Mouse (Mus musculus) adrenal gland, postnatal 10 days (tissue): ENCODE measurements around the gene Nt5m. TPM values are rescaled to one million over a fixed set of nuclear protein-coding genes. Genes with fewer than 3 reads are reported as not detected.

Source experiments
- DNase-seq: peaks from one replicate; pipeline ENCODE4 v3.0.0; 2021; ENCODE audit warnings: mixed read lengths
- total RNA-seq, 2 experiments: library from RNA; stranded (reverse); gene quantifications; 2 replicates each; pipeline ENCODE4 v1.2.3; 2021

Gene Nt5m
- total RNA-seq, 2 experiments from 2014 or later: 31.4 to 34.2 TPM

GRCm38 (mm10) chr11:59906521-59907123, 67.4 kb downstream of the Nt5m start:
- DNase-seq: no peak

- no peak for DNase-seq
Measured at GRCm38 (mm10) chr11:59908446-59908845, 69.2 kb downstream of the Nt5m start.

- DNase-seq: no peak
Measured at GRCm38 (mm10) chr11:59910586-59910985, 71.3 kb downstream of the Nt5m start.

- no peak for DNase-seq
Measured at GRCm38 (mm10) chr11:59911523-59911922, 72.3 kb downstream of the Nt5m start.

- DNase-seq: no peak
Measured at GRCm38 (mm10) chr11:59913702-59914101, 74.5 kb downstream of the Nt5m start.

- no peak for DNase-seq
Measured at GRCm38 (mm10) chr11:59918014-59918413, 78.8 kb downstream of the Nt5m start.

GRCm38 (mm10) chr11:59919401-59919800, 80.2 kb downstream of the Nt5m start:
- no peak for DNase-seq

GRCm38 (mm10) chr11:59920331-59920730, 81.1 kb downstream of the Nt5m start:
- DNase-seq: no peak

GRCm38 (mm10) chr11:59921265-59921664, 82.0 kb downstream of the Nt5m start:
- DNase-seq: no peak

GRCm38 (mm10) chr11:59930031-59930430, 90.8 kb downstream of the Nt5m start:
- no peak for DNase-seq

Other genes starting within 250 kb of the Nt5m start
- not detected for gene Olfr223, start 246.2 kb upstream of the Nt5m start, total RNA-seq
- gene Mprip, start 178.1 kb upstream of the Nt5m start, total RNA-seq: 100 to 1,000 TPM; 216 to 263 TPM
- 10 to 100 TPM in 1 of 2 experiments, 1 to 10 TPM in 1; 6.5 to 10.4 TPM for gene Pld6, start 51.8 kb upstream of the Nt5m start, total RNA-seq
- gene Flcn, start 29.4 kb upstream of the Nt5m start, total RNA-seq: 10 to 100 TPM; 33.3 to 51.3 TPM
- gene Cops3, start 391 bp downstream of the Nt5m start, total RNA-seq: 100 to 1,000 TPM in 1 of 2 experiments, 10 to 100 TPM in 1; 98.7 to 103 TPM
- 10 to 100 TPM; 30.0 to 31.7 TPM for gene Med9, start 108.8 kb downstream of the Nt5m start, total RNA-seq
- 10 to 100 TPM; 36.7 to 62.2 TPM for gene Rasd1, start 125.5 kb downstream of the Nt5m start, total RNA-seq
- gene Pemt, start 207.0 kb downstream of the Nt5m start, total RNA-seq: 100 to 1,000 TPM in 1 of 2 experiments, 10 to 100 TPM in 1; 57.5 to 102 TPM